Mouse (Mus musculus): ENCODE results near the gene Hoxc5.

Hoxc5 gene

DNA sequence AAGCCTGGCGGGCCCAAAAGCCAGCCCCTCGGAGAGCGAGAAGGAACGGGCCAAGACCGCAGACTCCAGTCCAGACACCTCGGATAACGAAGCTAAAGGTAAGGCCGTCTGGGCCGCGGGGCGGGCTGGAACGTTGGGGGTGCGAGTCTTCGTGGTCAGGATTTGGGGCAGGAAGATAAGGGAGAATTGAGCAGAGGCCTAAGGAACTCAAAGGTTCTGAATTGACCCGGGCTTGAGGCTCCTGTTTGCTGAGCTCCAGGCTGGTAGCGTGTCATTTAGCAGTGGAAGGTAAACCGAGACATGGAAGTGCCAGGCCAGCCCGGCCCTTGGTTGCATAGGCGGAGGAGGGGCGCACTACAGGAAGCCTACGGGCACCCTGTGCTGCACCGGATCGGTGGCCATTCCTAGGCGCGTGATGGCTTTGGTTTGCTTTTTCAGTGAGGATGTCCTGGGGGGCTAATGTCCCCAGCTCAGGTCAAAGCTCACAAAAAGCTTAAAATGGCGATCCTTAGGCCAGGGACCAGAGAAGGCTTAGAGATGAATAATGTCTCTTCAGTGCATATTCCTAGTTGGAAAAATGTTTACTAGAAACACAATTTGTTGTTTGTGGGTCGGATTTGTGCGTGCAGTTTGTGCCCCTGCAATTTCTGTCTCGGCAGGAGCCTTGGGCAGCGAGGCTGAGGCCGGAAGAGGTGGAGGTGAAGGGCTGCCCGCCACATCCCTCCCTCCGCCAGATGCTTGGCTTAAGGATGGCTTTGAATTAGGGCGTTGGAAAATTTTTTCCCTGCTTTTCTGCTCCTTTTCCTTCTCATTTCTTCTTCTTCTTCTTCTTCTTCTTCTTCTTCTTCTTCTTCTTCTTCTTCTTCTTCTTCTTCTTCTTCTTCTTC lies 511 bp downstream of the Hoxc5 start:
- no peak for DNase-seq (ENCODE audit: extremely low spot score)

DNA sequence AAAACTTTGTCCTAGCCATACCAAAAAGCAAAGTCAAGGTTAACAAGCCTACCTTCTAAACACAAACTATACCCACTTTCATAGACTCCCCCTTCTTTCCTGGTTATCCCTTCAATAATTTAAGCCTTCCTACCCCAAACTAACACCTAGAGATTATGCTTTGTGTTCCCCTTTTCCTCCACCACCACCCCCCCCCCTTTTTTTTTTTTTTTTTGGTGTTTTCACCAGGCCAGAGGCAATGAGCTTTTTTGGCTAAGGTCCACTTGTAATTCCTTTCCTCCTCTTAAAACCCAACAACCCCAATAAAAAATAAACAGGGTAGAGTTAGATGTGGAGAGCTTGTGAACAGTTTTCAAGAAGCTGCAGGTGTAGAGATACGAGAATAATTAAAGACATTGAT lies 2.1 kb downstream of the Hoxc5 start:
- no peak for DNase-seq (ENCODE audit: extremely low spot score)

DNA sequence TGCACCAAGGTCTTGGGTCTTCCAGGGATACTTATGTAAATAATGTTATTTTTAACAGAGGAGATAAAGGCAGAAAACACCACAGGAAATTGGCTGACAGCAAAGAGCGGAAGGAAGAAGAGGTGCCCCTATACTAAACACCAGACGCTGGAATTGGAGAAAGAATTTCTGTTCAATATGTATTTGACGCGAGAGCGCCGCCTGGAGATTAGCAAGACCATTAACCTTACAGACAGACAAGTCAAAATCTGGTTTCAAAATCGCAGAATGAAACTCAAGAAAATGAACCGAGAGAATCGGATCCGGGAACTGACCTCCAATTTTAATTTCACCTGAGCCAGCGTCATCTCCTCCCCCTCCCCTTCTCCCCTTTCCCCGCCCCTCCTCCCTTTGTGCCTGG lies 3.5 kb downstream of the Hoxc5 start:
- no peak for DNase-seq (ENCODE audit: extremely low spot score)

DNA sequence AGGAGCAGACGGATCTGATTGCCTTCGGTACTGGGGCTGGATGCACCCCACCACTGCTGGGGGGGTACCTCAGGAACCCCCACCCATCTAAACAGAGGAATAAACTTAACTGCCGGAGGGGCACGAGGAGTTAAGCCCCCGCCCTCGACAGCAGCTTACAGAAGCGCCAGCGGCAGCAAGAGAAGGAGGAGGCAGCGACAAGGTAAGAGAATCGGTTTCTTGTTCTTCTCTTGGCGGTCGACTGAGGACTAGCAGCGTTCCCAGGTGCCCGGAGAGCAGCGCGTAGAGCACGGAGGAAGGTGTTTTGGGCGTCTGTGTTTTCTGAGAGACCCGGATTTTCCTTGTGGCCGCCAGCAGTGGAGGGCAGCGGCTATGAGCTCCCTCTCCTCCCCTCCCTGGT lies 5.0 kb downstream of the Hoxc5 start:
- DNase-seq (ENCODE audit: extremely low spot score) = no peak

DNA sequence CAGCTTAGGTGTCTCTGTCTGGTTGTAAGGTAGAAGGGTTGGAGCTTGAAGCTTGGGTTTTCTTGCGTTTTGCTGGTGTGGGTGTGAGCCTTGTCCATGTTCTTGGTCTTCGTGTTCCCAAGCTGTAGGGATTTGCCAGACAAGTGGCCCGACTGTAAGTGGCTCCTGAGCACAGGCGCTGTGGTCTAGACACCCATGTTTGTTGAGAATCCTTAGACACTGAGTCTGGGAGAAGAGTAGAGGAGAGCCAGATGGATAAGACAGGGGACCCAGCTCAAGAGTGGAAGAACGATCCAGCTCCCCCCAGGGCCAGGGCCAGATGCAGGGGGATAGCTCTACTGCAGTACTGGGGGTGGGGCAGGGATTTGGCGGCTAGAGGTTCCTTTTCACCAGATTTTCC lies 5.5 kb downstream of the Hoxc5 start:
- no peak for DNase-seq (ENCODE audit: extremely low spot score)

DNA sequence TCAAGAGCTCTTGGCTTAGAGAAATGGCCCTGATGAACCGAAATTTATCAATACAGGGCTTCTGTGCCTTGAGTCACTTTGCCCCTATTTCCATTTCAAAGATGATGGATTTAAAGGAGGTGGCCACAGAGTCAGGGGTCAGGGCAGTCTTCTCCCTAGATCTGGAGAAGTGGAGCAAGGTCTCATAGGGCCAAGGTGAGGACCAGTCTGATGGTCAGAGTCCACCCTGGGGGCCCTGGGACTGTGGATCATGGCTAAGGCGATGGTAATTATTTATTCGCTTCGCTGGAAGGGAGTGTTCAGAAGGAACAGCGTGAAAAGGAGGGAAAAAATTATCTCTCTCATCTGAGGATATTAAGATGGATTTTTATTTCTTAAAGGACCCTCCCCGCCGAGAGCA lies 7.8 kb downstream of the Hoxc5 start:
- no peak for DNase-seq (ENCODE audit: extremely low spot score)

DNA sequence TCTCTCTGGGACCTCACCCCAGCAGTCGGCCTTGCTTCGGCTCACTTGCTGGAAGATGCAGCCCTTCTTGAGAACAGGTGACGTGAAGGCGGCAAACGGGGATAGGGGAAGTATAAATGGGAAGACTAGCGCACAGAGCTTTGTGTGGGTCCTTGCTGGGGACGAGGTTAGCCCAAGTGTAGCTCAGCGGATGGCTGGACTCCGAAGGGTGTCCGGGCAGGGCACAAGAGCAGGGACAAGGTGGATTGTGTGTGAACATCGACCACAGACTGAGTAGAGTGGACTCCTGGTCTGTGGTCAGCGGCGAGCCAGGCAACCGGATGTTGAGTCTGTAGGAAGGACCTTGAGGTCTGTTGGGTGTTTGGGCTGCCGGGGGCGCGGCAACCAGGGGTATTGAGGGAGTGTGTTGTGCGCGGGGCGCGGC lies 8.5 kb downstream of the Hoxc5 start:
- no peak for DNase-seq (ENCODE audit: extremely low spot score)

DNA sequence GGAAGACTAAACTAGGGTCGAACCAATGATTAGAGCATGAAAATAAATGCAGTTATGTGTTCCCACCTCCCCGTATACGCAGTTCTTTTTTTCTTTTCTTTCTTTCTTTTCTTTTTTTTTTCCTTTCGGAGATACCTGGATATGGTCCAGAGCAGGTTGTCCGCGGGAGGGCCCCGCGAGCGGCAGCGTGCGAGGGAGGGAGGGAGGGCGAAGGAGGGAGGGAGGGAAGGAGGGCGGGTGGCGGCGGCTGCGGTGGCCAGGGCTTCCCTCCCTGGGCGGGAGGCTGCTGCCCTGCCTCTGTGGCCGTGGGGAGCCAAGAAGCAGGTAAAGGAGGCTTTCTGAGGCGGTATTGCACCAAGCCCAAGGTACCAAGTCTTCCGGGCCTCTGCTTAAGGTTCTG lies 8.9 kb downstream of the Hoxc5 start, which contains the start of gene Hoxc9:
TSS of gene Hoxc9 (plus strand) at position 269 of the 400 bp plus-strand sequence.
- DNase-seq (ENCODE audit: extremely low spot score) = no peak

DNA sequence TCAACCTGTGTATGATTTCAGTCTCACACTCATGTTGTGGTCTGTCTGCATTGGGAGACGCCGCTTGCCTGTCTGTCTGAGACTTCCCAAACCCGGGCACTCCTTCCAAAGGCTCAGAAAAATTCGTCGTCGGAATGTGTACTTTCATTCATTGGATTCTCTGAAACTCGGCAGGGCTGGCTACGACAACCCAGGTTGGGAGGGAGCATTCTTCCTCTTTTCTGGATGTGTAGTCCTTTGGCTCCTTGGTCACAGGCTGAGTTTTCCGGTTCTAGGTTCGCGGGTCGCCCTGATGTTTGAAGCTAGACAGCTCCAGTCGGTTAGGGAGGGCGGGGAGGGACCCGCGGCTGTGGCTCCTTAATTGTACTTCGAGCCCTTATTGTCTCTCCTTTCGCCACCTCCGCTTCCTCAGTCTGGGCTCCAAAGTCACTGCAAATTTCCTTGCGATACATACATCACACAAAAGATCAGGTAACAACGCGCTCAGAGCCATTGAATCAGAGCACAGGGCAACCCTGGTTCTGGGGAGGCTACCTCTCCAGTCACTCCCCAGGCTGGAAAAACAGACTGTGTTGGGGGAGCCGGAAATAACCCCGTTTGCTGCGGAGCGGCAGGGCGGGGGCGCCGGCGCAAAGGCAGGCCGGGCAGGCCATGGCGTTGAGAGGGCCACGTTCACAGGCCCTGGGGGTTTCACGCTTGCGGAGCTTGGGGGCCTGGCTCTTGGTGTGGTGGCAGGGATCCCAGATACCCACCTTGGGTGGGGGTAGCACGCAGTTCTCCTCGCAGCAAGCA lies 9.6 kb downstream of the Hoxc5 start:
- DNase-seq (ENCODE audit: extremely low spot score) = no peak

DNA sequence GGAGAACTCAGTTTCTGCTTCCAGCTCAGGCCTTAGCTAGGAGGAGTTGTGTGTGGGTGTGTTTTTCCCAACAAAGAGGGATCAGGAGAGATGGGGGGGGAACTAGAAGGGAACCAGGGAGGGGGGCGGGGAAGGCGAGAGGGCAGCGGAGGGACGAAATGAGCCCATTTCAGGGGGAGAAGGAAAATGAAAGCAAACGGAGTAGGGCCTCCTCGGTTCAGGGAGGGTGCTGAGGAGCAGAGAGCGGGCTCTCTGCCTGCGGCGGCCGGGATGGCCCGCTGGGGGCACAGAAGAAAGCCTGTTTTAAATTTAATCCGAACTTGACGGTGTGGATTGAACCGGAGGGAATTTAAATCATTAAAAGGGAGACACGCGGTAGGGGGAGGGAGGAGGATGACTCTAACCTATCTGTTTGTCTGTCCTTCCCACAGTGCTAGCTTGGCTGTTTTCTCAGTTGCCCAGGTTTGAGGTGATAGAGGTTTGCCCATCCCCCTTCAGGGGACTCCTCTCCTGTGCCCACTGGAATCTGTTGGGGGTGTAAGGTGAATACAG lies 10.3 kb downstream of the Hoxc5 start:
- DNase-seq (ENCODE audit: extremely low spot score) = no peak

DNA sequence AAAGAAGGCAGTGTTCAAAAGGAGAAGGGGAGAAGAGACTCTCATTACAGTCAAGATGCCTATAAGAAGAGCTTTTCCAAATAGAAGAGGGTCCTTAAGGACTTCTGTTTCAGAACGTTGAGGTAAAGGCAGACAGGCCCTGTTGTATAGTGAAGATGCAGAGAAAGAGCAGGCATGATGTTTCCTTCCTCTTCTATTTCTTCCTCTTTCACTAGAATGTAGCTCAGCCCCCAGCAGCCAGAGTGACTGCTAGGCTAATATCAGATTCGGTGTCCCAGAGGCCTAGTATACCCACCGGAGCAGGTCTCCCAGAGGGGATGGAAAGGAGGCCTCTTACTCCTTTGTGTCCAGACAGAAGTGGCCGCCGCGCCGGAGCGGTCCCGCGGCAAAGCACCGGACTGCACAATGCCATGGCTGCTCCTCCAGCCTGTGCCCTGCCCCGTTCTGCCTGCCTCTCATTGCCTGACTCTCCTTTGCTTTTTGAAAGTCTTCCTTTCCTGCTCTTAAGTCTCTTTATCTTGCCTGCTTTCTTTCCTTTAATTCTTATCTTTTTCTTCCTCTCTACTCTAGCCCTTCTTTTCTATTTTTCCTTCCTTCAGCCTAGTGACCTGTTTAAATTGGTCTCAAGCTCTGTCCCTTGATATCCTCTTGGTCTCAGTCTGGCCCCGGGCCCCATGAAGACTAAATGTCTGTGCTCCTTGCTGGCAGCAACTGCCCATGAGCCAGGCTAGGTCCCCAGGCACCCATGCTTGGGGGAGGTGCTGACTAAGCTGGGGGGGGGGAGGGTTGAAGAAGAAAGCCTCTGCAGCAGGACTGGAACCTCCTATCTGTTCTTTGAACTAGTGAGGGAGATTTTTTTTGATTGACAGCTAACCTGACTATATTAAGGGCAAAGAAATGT lies 11.6 kb downstream of the Hoxc5 start:
- DNase-seq (ENCODE audit: extremely low spot score) = no peak

DNA sequence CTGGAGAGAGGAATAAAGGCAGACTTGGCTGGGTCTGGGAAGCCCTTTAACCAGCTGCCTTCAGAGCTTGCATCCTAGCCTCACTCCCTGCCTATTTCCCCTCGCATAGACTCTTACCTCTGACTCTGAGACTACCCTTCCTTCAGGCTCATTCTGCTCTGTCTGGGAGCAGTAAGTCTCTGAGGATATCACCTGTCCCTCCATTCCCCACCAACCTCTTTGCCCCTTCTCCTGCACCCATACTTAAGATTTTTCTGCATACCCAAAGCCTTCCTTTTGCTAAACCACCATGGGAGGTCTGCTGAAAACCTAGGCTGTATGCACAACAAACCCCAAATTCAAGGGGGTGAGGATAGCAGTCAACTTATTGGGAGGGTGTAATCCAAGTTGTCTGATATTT lies 12.7 kb downstream of the Hoxc5 start:
- no peak for DNase-seq (ENCODE audit: extremely low spot score)

DNA sequence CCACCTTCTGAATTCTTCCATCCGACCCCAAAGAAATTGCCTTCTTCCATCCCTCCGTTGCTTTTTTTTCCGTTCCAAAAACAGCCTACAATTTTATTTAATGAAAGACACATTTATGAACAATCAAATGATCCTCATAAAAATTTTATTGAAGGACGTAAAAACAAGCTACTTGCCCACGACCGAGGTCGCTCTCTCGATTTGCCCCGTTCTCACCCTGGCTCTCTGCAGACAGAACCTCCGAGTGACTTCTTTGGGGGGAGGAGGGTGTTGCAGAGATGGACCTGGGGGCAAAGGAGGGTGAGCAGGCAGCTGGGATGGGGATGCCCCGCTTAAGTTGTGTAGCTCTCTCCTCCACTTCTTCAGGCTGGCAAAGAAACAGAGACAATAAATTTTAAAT lies 13.1 kb downstream of the Hoxc5 start:
- DNase-seq (ENCODE audit: extremely low spot score) = no peak

DNA sequence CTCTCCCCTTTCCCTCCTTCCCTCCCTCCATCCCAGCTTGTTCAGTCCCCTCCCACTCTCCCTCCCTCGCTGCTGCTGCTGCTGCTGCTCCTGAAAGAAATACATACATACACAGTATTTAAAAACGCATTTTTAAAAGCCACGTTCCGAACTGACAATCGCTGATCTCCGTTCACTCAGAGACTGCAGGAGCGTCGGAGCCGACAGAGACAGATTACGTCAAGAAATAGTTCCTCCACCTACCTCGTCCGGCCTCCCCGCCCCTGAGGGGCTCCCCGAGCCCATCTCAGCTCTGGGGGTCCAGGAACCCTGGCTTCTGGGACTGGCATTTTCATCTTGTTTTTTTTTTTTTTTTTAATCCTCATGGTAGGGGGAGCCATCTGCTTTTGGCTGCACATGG lies 13.7 kb downstream of the Hoxc5 start:
- no peak for DNase-seq (ENCODE audit: extremely low spot score)

DNA sequence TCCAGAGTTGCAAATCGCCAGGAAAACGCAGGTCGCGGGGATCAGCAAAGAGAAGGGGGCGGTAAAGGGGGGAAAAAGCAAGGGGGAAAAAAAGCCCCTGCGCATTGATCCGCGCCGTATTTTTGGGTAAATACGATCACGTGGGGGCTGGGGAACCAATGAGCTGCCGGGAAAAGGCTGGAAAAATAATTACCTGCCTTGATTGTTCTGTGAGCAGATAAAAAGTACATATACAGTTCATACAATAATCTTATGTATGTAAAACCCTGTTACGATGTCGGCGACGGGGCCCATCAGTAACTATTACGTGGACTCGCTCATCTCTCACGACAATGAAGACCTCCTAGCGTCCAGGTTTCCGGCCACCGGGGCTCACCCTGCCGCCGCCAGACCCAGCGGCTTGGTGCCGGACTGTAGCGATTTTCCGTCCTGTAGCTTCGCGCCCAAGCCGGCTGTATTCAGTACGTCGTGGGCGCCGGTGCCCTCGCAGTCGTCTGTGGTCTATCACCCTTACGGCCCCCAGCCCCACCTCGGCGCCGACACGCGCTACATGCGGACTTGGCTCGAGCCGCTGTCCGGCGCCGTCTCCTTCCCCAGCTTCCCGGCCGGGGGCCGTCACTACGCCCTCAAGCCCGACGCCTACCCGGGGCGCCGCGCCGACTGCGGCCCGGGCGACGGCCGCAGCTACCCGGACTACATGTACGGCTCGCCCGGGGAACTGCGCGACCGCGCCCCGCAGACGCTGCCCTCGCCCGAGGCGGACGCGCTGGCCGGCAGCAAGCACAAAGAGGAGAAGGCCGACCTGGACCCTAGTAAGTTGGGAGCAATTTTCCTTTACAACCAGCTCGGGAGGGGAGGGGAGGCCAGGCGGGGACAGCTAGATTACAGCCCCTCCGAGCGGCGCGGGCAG lies 14.4 kb downstream of the Hoxc5 start:
- DNase-seq (ENCODE audit: extremely low spot score) = no peak

DNA sequence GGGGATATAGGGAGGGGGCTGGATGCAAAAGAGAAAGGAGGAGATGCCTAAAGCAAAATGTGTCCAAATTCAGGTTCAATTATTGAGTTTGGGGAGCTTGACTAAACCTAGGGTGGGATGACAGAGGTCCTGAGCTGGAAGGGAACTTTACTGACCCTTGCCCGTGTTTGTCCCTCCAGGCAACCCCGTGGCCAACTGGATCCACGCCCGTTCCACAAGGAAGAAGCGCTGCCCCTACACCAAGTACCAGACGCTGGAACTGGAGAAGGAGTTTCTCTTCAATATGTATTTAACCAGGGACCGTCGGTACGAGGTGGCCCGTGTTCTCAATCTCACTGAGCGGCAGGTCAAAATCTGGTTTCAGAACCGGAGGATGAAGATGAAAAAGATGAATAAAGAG lies 16.5 kb downstream of the Hoxc5 start:
- DNase-seq (ENCODE audit: extremely low spot score) = no peak

DNA sequence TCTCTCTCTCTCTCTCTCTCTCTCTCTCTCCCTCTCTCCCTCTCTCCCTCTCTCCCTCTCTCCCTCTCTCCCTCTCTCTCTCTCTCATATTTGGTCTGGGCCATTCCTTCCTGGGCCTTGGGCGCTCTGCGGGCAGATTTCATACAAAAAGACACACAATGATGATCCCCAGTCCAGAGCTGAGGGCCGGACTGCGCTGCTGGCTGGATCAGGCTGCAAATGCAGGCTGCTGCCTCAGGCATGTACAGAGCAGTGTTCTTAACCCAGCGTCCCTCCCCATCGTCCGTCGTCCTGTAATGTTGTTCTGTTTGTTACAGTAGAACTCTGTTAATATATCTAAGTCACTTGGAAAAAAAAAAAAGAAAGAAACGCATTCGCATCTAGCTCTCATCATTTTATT lies 17.3 kb downstream of the Hoxc5 start:
- DNase-seq (ENCODE audit: extremely low spot score) = no peak

DNA sequence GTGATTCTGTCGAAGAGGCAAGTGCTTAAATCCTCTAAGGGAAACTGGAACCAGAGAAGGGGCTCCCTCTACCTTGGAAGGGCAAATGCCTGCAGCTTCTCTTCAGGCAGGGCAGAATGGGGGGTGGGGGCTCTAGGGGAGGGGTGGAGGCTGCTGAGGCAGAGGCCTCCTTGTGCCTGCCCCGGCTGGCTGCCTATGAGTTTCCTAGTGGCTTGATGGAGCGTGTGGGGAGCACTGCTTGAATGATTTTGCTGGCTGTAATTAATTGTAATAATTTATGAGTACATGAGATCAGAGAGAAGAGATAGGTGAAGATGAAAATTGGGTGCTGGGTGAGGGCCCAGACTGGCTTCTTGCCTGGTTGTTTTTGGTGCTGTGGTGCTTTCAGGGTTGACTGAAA lies 17.7 kb downstream of the Hoxc5 start:
- DNase-seq (ENCODE audit: extremely low spot score) = no peak

DNA sequence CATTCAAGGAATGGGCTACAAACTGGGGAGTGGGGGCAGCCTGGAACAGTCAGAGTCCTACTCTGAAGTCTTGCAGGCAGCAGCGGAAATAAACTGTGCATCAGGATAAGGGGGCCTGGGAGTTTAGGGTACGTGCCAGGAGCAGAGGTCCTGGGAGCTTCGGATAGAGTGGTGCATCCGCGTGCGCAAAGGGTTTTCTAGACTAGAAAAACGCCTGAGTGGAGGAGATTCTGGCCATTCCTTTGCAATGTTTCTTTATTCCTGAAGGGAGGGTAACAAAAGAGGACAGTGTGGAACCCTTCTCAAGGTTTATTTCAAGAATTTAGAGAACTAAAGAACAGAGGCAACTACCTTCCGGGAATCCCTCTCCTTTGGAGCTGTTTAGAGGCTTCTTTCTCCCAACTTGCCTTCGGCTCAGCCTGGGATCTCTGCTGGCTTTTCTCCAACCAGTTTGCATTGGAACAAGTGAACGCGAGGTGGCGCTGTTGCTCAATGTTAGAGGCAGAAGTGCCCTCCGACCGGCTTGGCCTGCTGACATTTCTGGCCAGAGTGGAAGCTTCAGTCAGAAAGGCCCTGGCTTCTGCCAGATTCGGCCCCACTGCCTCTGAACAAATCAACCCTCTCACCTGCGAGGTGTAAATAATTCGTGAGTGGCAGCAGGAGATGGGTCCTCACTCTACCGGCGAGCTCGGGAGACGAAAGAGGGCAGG lies 20.0 kb downstream of the Hoxc5 start:
- peak; percentile 94 for DNase-seq (ENCODE audit: extremely low spot score)

DNA sequence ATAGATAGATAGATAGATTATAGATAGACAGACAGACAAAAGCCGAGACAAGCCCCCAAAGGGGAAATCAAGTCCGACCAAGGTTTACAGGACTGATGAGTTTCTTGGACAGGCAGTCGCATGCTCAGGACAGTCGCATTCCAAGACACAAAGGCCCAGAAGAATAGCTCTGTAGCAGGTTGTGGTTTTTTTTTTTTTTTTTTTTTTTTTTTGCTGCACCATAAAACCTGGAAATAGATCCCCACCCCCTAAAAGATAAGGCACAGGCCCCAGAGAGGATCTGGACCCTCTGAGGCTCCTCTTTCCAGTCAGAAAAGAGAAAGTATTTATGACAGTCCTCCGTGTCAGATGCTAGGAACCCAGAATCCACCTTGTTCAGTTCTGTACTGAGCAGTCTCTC lies 20.8 kb downstream of the Hoxc5 start:
- DNase-seq (ENCODE audit: extremely low spot score) = no peak
